Mouse (Mus musculus) heart, embryonic 13.5 days (tissue): ENCODE data around the gene Pbx1. TPM values are rescaled to one million over a fixed set of nuclear protein-coding genes. Genes with fewer than 3 reads are reported as not detected.

ENCODE experiments used
- ATAC-seq: fragments of 200-750 bp; cut with Nextera tagmentation; 2 replicates; pipeline ENCODE4 v1.8.0; 2017; ENCODE audit warnings: moderate TSS enrichment; ENCODE audit not compliant: insufficient number of reproducible peaks, low FRiP score, low TSS enrichment; ENCODE audit errors: extremely low read depth
- H3K27ac ChIP-seq: fragments of 300-500 bp; sonication (generic); replicated peaks from 2 replicates; pipeline ENCODE4 v1.5.1; 2015; ENCODE audit warnings: moderate library complexity, mild to moderate bottlenecking, inconsistent platforms
- H3K27me3 ChIP-seq: fragments of 300-500 bp; sonication (generic); replicated peaks from 2 replicates; pipeline ENCODE4 v1.6.1; 2015; ENCODE audit warnings: mild to moderate bottlenecking, inconsistent platforms
- H3K36me3 ChIP-seq: fragments of 300-500 bp; sonication (generic); 2 replicates; pipeline ENCODE4 v1.6.1; 2015; ENCODE audit warnings: mild to moderate bottlenecking, inconsistent platforms
- H3K4me1 ChIP-seq: fragments of 300-500 bp; sonication (generic); 2 replicates; pipeline ENCODE4 v1.6.1; 2015; ENCODE audit warnings: inconsistent platforms
- H3K4me2 ChIP-seq: fragments of 300-500 bp; sonication (generic); 2 replicates; pipeline ENCODE4 v1.6.1; 2015; ENCODE audit warnings: inconsistent platforms, mild to moderate bottlenecking, moderate library complexity
- H3K4me3 ChIP-seq: fragments of 300-500 bp; sonication (generic); 2 replicates; pipeline ENCODE4 v1.5.1; 2015; ENCODE audit warnings: moderate library complexity, mild to moderate bottlenecking, inconsistent platforms
- H3K9ac ChIP-seq: fragments of 300-500 bp; sonication (generic); 2 replicates; pipeline ENCODE4 v1.6.1; 2015; ENCODE audit warnings: inconsistent platforms, mild to moderate bottlenecking, moderate library complexity
- H3K9me3 ChIP-seq: fragments of 300-500 bp; sonication (generic); 2 replicates; pipeline ENCODE4 v1.6.1; 2016; ENCODE audit warnings: inconsistent platforms
- WGBS: fragments of 180-500 bp; shearing (Covaris S2); methylation state at CpG from one replicate; pipeline ENCODE4 v1.1.7; 2015; ENCODE audit warnings: mixed read lengths; 5-methylcytosine and 5-hydroxymethylcytosine counted together
- polyA plus RNA-seq: library from polyadenylated mRNA; unstranded; fragments of >200 nt; fragmentation: Nextera tagmentation; extraction: Ambion mirVana; gene quantifications from 2 replicates; pipeline ENCODE4 v1.2.1, GENCODE M21; 2015

Gene Pbx1
- polyA plus RNA-seq, 1 experiment from 2014 or later: 23.2 TPM

- no peaks in the 10 kb centered on the region for H3K9me3 ChIP-seq
- H3K4me3 ChIP-seq: no peak overlapping the region
- peaks cover 37% of the 10 kb centered on the region for H3K36me3 ChIP-seq
- 0 out of 2 replicates have a peak overlapping the region, but pooled peaks have one; percentile 65 for H3K27ac ChIP-seq
- no peak overlapping the region for H3K9ac ChIP-seq
- no peaks in the 10 kb centered on the region for H3K27me3 ChIP-seq
- 69% methylated on average over 2 of the region's 2 CpGs for WGBS
- H3K4me1 ChIP-seq: peaks cover 66% of the 10 kb centered on the region
- H3K4me2 ChIP-seq: no peak overlapping the region
- ATAC-seq: no peak
Observed at GRCm38 (mm10) chr1:168403529-168403928, 28.5 kb downstream of the Pbx1 start.

- ATAC-seq: no peak
- H3K27ac ChIP-seq: peak overlapping the region; percentile 65; the same call in 1 of the 2 replicates
- peak overlapping the region; percentile 13; the same call in 1 of the 2 replicates for H3K4me2 ChIP-seq
- H3K27me3 ChIP-seq: no peaks in the 10 kb centered on the region
- 43% methylated on average over 7 of the region's 7 CpGs for WGBS
- peaks cover 58% of the 10 kb centered on the region for H3K4me1 ChIP-seq
- H3K4me3 ChIP-seq: no peak overlapping the region
- peaks cover 37% of the 10 kb centered on the region for H3K36me3 ChIP-seq
- H3K9ac ChIP-seq: no peak overlapping the region; the same call in 1 of the 2 replicates
- H3K9me3 ChIP-seq: no peaks in the 10 kb centered on the region
Observed at GRCm38 (mm10) chr1:168402683-168403082, 29.4 kb downstream of the Pbx1 start.

GRCm38 (mm10) chr1:168395523-168396159, 36.4 kb downstream of the Pbx1 start:
- peaks cover 62% of the 10 kb centered on the region for H3K4me1 ChIP-seq
- no peak overlapping the region; the same call in 1 of the 2 replicates for H3K27ac ChIP-seq
- H3K36me3 ChIP-seq: peaks cover 46% of the 10 kb centered on the region
- H3K27me3 ChIP-seq: no peaks in the 10 kb centered on the region
- no peaks in the 10 kb centered on the region for H3K9me3 ChIP-seq
- H3K4me3 ChIP-seq: no peak overlapping the region
- ATAC-seq: no peak
- WGBS: 71% methylated on average over 3 of the region's 3 CpGs
- no peak overlapping the region for H3K4me2 ChIP-seq
- H3K9ac ChIP-seq: no peak overlapping the region

- H3K27me3 ChIP-seq: no peaks in the 10 kb centered on the region
- no peak for ATAC-seq
- no peak overlapping the region for H3K4me3 ChIP-seq
- WGBS: 63% methylated on average over 6 of the region's 6 CpGs
- H3K9ac ChIP-seq: peak overlapping the region; percentile 34
- H3K36me3 ChIP-seq: peaks cover 48% of the 10 kb centered on the region
- H3K9me3 ChIP-seq: no peaks in the 10 kb centered on the region
- peaks cover 73% of the 10 kb centered on the region for H3K4me1 ChIP-seq
- H3K4me2 ChIP-seq: no peak overlapping the region
- peak overlapping the region; percentile 89 for H3K27ac ChIP-seq
Observed at GRCm38 (mm10) chr1:168394535-168394934, 37.5 kb downstream of the Pbx1 start.

GRCm38 (mm10) chr1:168393456-168393855, 38.6 kb downstream of the Pbx1 start:
- Histone ChIP-seq H3K4me1 (peaks cover 81% of the 10 kb centered on the region), H3K27ac (peak overlapping the region; percentile 89), H3K4me2 (peak overlapping the region; percentile 60; the same call in 1 of the 2 replicates)

GRCm38 (mm10) chr1:168392500-168392853, 39.6 kb downstream of the Pbx1 start:
- WGBS: 57% methylated on average over 5 of the region's 5 CpGs
- peak overlapping the region; percentile 67 for H3K9ac ChIP-seq
- H3K4me1 ChIP-seq: peaks cover 81% of the 10 kb centered on the region
- no peaks in the 10 kb centered on the region for H3K9me3 ChIP-seq
- no peaks in the 10 kb centered on the region for H3K27me3 ChIP-seq
- H3K4me2 ChIP-seq: peak overlapping the region; percentile 60
- H3K36me3 ChIP-seq: peaks cover 52% of the 10 kb centered on the region
- peak overlapping the region; percentile 27; the same call in 1 of the 2 replicates for H3K4me3 ChIP-seq
- peak overlapping the region; percentile 89 for H3K27ac ChIP-seq
- no peak for ATAC-seq

More at GRCm38 (mm10) chr1:168393456-168393855, 38.6 kb downstream of the Pbx1 start:
- 26% methylated on average over 4 of the region's 4 CpGs for WGBS
- H3K36me3 ChIP-seq: peaks cover 53% of the 10 kb centered on the region
- H3K9me3 ChIP-seq: no peaks in the 10 kb centered on the region
- peak overlapping the region; percentile 29 for H3K9ac ChIP-seq
- no peak overlapping the region for H3K4me3 ChIP-seq
- ATAC-seq: no peak
- H3K27me3 ChIP-seq: no peaks in the 10 kb centered on the region

GRCm38 (mm10) chr1:168391617-168392499, 40.2 kb downstream of the Pbx1 start:
- H3K4me2 ChIP-seq: peak overlapping the region; percentile 60
- H3K27me3 ChIP-seq: no peaks in the 10 kb centered on the region
- peak overlapping the region; percentile 89 for H3K27ac ChIP-seq
- no peaks in the 10 kb centered on the region for H3K9me3 ChIP-seq
- peak; percentile 49; the same call in 1 of the 2 replicates for ATAC-seq
- WGBS: 30% methylated on average over 20 of the region's 20 CpGs
- peak overlapping the region; percentile 27 for H3K4me3 ChIP-seq
- H3K36me3 ChIP-seq: peaks cover 48% of the 10 kb centered on the region
- peaks cover 79% of the 10 kb centered on the region for H3K4me1 ChIP-seq
- H3K9ac ChIP-seq: peak overlapping the region; percentile 67

- peaks cover 39% of the 10 kb centered on the region for H3K36me3 ChIP-seq
- peak overlapping the region; percentile 89 for H3K27ac ChIP-seq
- H3K9ac ChIP-seq: 0 out of 2 replicates have a peak overlapping the region, but pooled peaks have one; percentile 21
- H3K4me3 ChIP-seq: no peak overlapping the region
- H3K4me2 ChIP-seq: 0 out of 2 replicates have a peak overlapping the region, but pooled peaks have one; percentile 60
- no peaks in the 10 kb centered on the region for H3K27me3 ChIP-seq
- no peaks in the 10 kb centered on the region for H3K9me3 ChIP-seq
- ATAC-seq: no peak
- peaks cover 84% of the 10 kb centered on the region for H3K4me1 ChIP-seq
Observed at GRCm38 (mm10) chr1:168390748-168391147, 41.3 kb downstream of the Pbx1 start.

GRCm38 (mm10) chr1:168386159-168386558, 45.9 kb downstream of the Pbx1 start:
- H3K36me3 ChIP-seq: peaks cover 25% of the 10 kb centered on the region
- 0 out of 2 replicates have a peak overlapping the region, but pooled peaks have one; percentile 97 for H3K27ac ChIP-seq
- ATAC-seq: no peak
- H3K27me3 ChIP-seq: no peaks in the 10 kb centered on the region
- no peaks in the 10 kb centered on the region for H3K9me3 ChIP-seq
- WGBS: 87% methylated on average over 6 of the region's 6 CpGs
- peaks cover 85% of the 10 kb centered on the region for H3K4me1 ChIP-seq
- no peak overlapping the region for H3K4me3 ChIP-seq
- no peak overlapping the region for H3K9ac ChIP-seq
- H3K4me2 ChIP-seq: no peak overlapping the region

GRCm38 (mm10) chr1:168384594-168384955, 47.5 kb downstream of the Pbx1 start:
- Histone ChIP-seq H3K4me2 (no peak overlapping the region), H3K4me3 (no peak overlapping the region), H3K9me3 (no peaks in the 10 kb centered on the region), H3K36me3 (peaks cover 13% of the 10 kb centered on the region), H3K27me3 (no peaks in the 10 kb centered on the region), H3K4me1 (peaks cover 85% of the 10 kb centered on the region), H3K27ac (peak overlapping the region; percentile 97), H3K9ac (peak overlapping the region; percentile 72)
- no peak for ATAC-seq
- 39% methylated on average over 6 of the region's 6 CpGs for WGBS

- no peak for ATAC-seq
- Histone ChIP-seq H3K27ac (peak overlapping the region; percentile 97), H3K4me3 (no peak overlapping the region), H3K27me3 (no peaks in the 10 kb centered on the region), H3K36me3 (peaks cover 11% of the 10 kb centered on the region; the same call in 1 of the 2 replicates), H3K4me1 (peaks cover 85% of the 10 kb centered on the region), H3K4me2 (no peak overlapping the region), H3K9ac (peak overlapping the region; percentile 72), H3K9me3 (no peaks in the 10 kb centered on the region)
- WGBS: 45% methylated on average over 5 of the region's 5 CpGs
Observed at GRCm38 (mm10) chr1:168383832-168384593, 48.1 kb downstream of the Pbx1 start.
